In the genomic region with DNA sequence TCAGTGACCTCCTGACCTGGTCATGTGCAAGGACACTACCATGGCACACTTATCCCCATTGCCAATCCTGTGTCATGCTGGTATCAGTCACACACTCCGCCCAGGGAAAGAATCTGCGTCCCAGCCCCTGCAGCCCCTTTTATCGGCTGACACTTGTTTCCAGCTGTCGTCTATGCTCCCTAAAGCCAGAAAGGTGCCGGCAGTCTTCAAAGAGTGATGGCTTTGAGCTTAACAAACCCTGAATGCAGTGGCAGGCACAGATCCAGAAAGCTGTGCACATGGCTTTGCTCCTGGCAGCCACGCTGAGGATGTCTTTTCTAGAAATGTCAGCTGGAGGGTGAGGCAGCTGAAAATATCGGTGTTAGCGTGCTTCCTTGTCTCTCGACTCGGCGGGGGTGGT, we compare ENCODE assay signal across 10 mouse cellular contexts.
A peak's percentile ranks its signal among the peaks of the same experiment; 100 is the strongest.
DNase-seq lines count a peak whose midpoint lies in the region; ATAC-seq and TF ChIP-seq lines count a peak whose summit lies in the region.
"Had no signal": no experiment of that assay in that cellular context is flagged by ENCODE, and none has a peak within 500 bp of the region (broad histone marks: within the 10 kb centered on the region; RNA-seq: fewer than 3 reads in every experiment).

No protein-coding gene starts in this region.

- no peak for TF ChIP-seq CTCF in midbrain, postnatal 0 days (IDR thresholded peaks at IDR 0.05)

- no peak overlapping the region for H3K4me3 ChIP-seq in heart, embryonic 10.5 days
- no peak overlapping the region for H3K4me3 ChIP-seq in heart, embryonic 16.5 days (ENCODE audit: low read length)
- H3K4me3 ChIP-seq in midbrain, postnatal 0 days (ENCODE audit: low read depth, low read length): no peak overlapping the region

- intact Hi-C loops in heart, postnatal 36 days (cut with DNase I): no loop called here

- no peaks in the 10 kb centered on the region for H3K36me3 ChIP-seq in heart, embryonic 10.5 days
- H3K36me3 ChIP-seq in heart, embryonic 16.5 days (ENCODE audit: control insufficient read depth, insufficient read depth): no peaks in the 10 kb centered on the region
- no peaks in the 10 kb centered on the region for H3K36me3 ChIP-seq in midbrain, postnatal 0 days (ENCODE audit: insufficient read depth, low read length)

- 19% methylated on average over 11 of the region's 11 CpGs for WGBS in heart, embryonic 10.5 days
- 28% methylated on average over 11 of the region's 11 CpGs for WGBS in heart, embryonic 16.5 days
- WGBS in midbrain, postnatal 0 days: 17% methylated on average over 11 of the region's 11 CpGs

- peak; percentile 58 for ATAC-seq in heart, embryonic 16.5 days (replicated peaks; ENCODE audit: extremely low read depth, insufficient read depth, low FRiP score)
- no peak for ATAC-seq in midbrain, postnatal 0 days (ENCODE audit: low FRiP score)
- ATAC-seq in cerebellum, adult (ENCODE audit: insufficient number of reproducible peaks, low FRiP score, low TSS enrichment): no peak

- DNase-seq in heart, embryonic 10.5 days (ENCODE audit: low spot score): no peak
- DNase-seq in heart, postnatal 36 days: no peak
- peak; percentile 30 for DNase-seq in lung, postnatal 10 days
- DNase-seq in lung, adult 18-20 months: no peak
- peak; percentile 65 for DNase-seq in midbrain, postnatal 0 days (ENCODE audit: low spot score)
- DNase-seq in layer of hippocampus, adult 11-12 months (ENCODE audit: low spot score): no peak
- DNase-seq: gastrocnemius, postnatal 36 days had no signal

- peak overlapping the region; percentile 23; the same call in 1 of the 2 replicates for H3K4me2 ChIP-seq in heart, embryonic 16.5 days (ENCODE audit: low read depth, low read length)
- no peak overlapping the region for H3K4me2 ChIP-seq in midbrain, postnatal 0 days (ENCODE audit: low read depth, low read length, poor library complexity, severe bottlenecking)

- 0 out of 2 replicates have a peak, but pooled peaks cover 5% of the 10 kb centered on the region for H3K27me3 ChIP-seq in heart, embryonic 10.5 days (ENCODE audit: insufficient read depth, poor library complexity, severe bottlenecking)
- H3K27me3 ChIP-seq in heart, embryonic 16.5 days (ENCODE audit: control insufficient read depth, insufficient read depth, low read length): no peaks in the 10 kb centered on the region
- no peaks in the 10 kb centered on the region for H3K27me3 ChIP-seq in midbrain, postnatal 0 days (ENCODE audit: insufficient read depth, low read length)

- no peaks in the 10 kb centered on the region for H3K9me3 ChIP-seq in heart, embryonic 10.5 days
- 0 out of 2 replicates have a peak, but pooled peaks cover 3% of the 10 kb centered on the region for H3K9me3 ChIP-seq in heart, embryonic 16.5 days (replicated peaks; ENCODE audit: control insufficient read depth, low read length)
- no peaks in the 10 kb centered on the region for H3K9me3 ChIP-seq in midbrain, postnatal 0 days (ENCODE audit: low read length)

- peak overlapping the region; percentile 56; the same call in 1 of the 2 replicates for H3K27ac ChIP-seq in heart, embryonic 10.5 days
- peak overlapping the region; percentile 49 for H3K27ac ChIP-seq in heart, embryonic 16.5 days (ENCODE audit: low read length)
- no peak overlapping the region for H3K27ac ChIP-seq in midbrain, postnatal 0 days (ENCODE audit: low read depth, low read length)
- H3K27ac ChIP-seq: kidney, postnatal 0 days had no signal

- peaks cover 63% of the 10 kb centered on the region for H3K4me1 ChIP-seq in heart, embryonic 10.5 days
- peaks cover 45% of the 10 kb centered on the region for H3K4me1 ChIP-seq in heart, embryonic 16.5 days (ENCODE audit: control insufficient read depth, insufficient read depth, low read length)
- H3K4me1 ChIP-seq in midbrain, postnatal 0 days (ENCODE audit: insufficient read depth, low read length): peaks cover 15% of the 10 kb centered on the region

- H3K9ac ChIP-seq in heart, embryonic 16.5 days (ENCODE audit: low read length): no peak overlapping the region
- H3K9ac ChIP-seq in midbrain, postnatal 0 days (replicated peaks; ENCODE audit: low read length, poor library complexity, severe bottlenecking): no peak overlapping the region

Comparison
In these comparisons a context has a peak if more than half of its experiments do, and no peak if none do; other contexts are left out.
1. DNase-seq: peak in lung, postnatal 10 days (single experiment) and midbrain, postnatal 0 days (single experiment); none in heart, embryonic 10.5 days (single experiment), heart, postnatal 36 days (0 of 2), lung, adult 18-20 months (0 of 2) and layer of hippocampus, adult 11-12 months (single experiment).